Mouse (Mus musculus) gastrocnemius, postnatal 10 days (tissue): ENCODE results near the gene Itprid1. TPM values are rescaled to one million over a fixed set of nuclear protein-coding genes. Genes with fewer than 3 reads are reported as not detected.

Source experiments
- DNase-seq: peaks from one replicate; pipeline ENCODE4 v3.0.0; 2021; ENCODE audit warnings: mixed read lengths
- total RNA-seq, 2 experiments: library from RNA; stranded (reverse); gene quantifications; 2 replicates each; pipeline ENCODE4 v1.2.3; 2021

The Itprid1 gene
- total RNA-seq, 2 experiments from 2014 or later = not detected

- no peak for DNase-seq
These were observed 65.1 kb downstream of the Itprid1 start for GRCm38 (mm10) chr6:55901568-55902328.

DNA sequence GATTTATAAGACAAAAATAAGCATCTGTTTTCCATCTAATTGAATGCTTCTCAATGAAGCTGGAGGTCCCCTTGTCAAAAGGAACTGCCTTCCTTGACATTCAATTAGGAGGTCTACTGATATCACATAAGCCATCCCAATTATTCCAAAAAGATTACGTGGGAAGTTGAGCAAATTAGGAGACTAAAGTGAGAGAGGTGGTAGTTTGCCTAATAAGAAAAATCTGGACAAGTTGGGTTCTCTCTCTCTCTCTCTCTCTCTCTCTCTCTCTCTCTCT lies 65.6 kb downstream of the Itprid1 start:
- DNase-seq = no peak

GRCm38 (mm10) chr6:55919206-55919605 lies 82.5 kb downstream of the Itprid1 start:
- no peak for DNase-seq

DNA sequence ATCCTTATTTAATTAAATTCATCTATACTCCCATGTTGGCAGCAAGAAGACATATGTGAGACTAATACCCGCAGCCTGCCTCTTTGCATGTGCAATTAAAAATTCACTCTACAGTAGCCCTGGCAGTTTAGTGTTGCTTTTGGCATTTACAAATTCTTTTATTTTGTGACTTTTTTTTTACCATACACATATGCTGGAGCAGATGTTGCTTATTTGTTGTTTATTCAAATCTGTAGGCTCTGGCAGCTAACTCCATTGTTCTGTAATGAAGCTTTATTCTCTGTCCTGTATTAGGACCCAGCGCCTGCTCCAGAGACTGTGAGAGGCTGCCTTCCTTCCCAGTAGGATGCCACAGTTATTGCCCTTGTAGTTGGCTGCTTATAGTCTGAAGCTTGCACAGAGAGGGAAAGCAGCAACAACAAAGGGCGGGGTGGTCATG lies 83.6 kb downstream of the Itprid1 start:
- no peak for DNase-seq

- no peak for DNase-seq
These were observed 84.4 kb downstream of the Itprid1 start for GRCm38 (mm10) chr6:55920866-55921630.

DNA sequence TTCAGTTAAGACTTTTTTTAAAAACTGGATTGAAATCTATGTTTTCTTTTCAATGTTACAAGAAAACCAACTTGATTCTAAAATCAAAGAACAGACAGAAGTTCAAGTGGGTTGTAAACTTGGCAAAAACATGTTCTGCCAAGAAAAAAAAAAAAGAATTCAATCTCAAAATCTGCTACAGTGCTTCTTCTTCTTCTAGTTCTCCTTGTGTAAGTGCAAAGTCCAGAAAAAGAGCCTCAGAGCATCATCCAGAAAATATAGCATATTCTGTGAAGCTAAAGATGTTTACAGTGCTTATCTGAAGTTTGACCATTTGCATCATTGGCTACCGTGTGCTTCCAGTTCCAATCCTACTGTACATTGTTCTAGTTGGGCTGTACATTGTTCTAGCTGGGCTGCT lies 108.0 kb downstream of the Itprid1 start:
- no peak for DNase-seq

- peak; percentile 40 for DNase-seq
These were observed 113.8 kb downstream of the Itprid1 start for GRCm38 (mm10) chr6:55950345-55951110.

DNA sequence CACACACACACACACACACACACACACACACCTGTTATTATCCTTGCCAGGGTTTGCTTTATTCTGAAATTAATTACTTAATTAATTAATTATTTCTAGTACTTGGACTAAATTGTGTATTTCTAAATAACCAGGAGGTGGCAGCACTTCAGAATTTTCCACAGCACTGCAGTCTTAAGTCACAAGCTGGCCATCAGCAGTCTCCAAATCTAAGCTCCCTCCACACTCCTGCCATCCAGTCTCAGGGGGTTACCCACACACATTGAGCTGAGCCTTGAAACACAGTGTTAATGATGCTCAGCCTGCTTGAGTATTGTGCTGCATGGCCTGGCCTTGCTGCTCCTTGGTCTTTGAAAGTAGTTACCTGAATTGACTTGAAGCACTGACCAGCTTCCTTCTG lies 136.3 kb downstream of the Itprid1 start:
- DNase-seq = no peak

- DNase-seq = no peak
These were observed 143.1 kb downstream of the Itprid1 start for GRCm38 (mm10) chr6:55979766-55980165.

- no peak for DNase-seq
These were observed 172.0 kb downstream of the Itprid1 start for GRCm38 (mm10) chr6:56008711-56009110.

DNA sequence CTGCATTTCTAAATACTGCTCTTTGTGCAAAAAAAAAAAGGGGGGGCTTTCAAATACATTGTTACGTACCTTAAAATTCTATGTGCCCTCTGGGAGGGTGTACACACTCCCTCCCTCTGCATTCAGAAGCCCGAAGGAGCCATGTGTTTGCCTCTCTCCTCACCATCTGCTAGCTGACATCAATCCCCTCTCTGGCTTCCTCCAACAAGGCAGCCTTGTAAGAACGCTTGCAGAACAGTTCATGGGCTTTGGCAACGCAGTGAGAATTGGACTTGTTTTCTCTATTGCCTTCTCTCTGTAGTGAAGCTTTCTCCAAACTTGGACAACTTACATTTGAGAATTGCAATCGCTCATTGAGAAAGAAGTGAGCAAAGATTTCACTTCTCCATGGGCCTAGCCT lies 175.7 kb downstream of the Itprid1 start:
- no peak for DNase-seq

- DNase-seq = no peak
These were observed 180.7 kb downstream of the Itprid1 start, which contains the start of gene Ppp1r17 for GRCm38 (mm10) chr6:56017291-56017994. Gene Ppp1r17, plus strand, starts transcription at chr6:56017497.

GRCm38 (mm10) chr6:56019632-56020031 lies 182.9 kb downstream of the Itprid1 start:
- no peak for DNase-seq

DNA sequence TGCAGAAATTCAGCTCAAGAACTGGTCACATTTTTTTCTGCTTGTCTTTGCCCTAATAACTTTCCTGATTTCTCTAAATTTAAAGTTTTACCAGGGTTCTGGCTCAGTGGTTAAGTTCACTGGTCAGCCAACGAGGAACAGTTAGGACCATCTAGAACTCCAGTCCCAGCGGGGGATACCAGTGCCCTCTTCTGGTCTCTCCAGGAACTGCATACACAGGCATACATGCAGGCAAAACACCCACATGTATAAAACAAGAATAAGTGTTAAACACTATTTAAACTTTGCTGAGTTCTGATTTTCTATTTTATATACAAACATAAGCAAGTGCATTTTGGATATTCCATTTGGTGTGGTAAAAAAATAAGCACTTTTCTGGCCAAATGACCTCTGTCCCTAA lies 188.8 kb downstream of the Itprid1 start:
- DNase-seq = no peak

DNA sequence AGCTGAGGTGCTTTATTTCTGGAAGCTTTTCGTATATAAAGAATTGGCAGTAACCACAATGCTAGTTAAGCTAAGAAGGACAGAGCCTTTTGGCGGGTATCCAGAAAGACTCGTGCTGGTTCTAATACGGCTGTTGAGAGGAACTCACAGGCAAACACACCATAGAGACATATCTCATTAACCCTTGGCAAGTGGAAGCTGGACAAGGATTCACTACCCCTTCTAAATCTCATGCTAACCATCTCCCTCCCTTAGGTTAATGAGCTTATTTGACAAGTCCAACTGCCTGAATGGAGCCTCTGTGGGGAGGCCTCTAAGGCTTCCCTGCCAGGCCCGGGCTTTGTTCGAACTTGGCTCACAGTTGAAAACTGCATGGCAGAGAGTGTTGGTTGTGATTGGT lies 190.6 kb downstream of the Itprid1 start:
- DNase-seq = no peak

GRCm38 (mm10) chr6:56027966-56028365 lies 191.3 kb downstream of the Itprid1 start:
- DNase-seq = no peak

Other genes with a start within 250 kb of the Itprid1 start
- under 1 TPM; 0.12 to 0.16 TPM for gene Neurod6, start 155.6 kb upstream of the Itprid1 start, total RNA-seq
- not detected for gene Ppp1r17, start 180.6 kb downstream of the Itprid1 start, total RNA-seq